Mouse (Mus musculus) heart, postnatal 0 days (tissue): ENCODE results near the gene Mybpc2.

Source experiments
- CTCF ChIP-seq: IDR thresholded peaks from 2 replicates; pipeline ENCODE4 v1.5.1; 2016; ENCODE audit warnings: antibody characterized with exemption, control low read depth, low read depth
- EP300 ChIP-seq: IDR thresholded peaks from 2 replicates; pipeline ENCODE4 v1.6.1; 2016; ENCODE audit warnings: antibody characterized with exemption, low read depth

DNA sequence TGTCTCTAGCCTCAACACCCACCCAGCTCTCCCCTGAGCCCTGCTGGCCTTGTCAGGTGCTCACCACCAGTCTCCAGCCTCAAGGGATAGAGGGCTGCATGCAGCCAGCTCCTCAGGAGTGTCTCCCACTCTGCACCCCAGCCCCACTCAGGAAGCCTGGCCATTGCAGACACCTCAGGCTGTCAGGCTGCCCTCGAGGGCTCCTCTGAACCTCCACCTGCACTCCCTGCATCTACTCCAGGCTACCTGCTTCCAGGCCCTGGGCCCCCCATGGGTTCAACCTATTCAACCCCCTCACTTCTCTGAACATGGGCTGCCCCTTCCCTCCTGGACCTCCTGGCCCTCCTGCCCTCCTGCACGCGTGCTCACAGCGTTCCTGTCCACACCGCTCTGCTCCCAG is 33.1 kb downstream of the Mybpc2 start:
- no peak for TF ChIP-seq CTCF
- no peak for TF ChIP-seq EP300
